Mouse (Mus musculus) frontal cortex, postnatal 25 days (tissue): ENCODE results near the gene Wnk2.

Source experiments
- DNase-seq, 2 experiments: peaks; one replicate each; pipeline ENCODE4 v3.0.0; 2022; ENCODE audit warnings: low spot score in 2 of 2

The Wnk2 gene

DNA sequence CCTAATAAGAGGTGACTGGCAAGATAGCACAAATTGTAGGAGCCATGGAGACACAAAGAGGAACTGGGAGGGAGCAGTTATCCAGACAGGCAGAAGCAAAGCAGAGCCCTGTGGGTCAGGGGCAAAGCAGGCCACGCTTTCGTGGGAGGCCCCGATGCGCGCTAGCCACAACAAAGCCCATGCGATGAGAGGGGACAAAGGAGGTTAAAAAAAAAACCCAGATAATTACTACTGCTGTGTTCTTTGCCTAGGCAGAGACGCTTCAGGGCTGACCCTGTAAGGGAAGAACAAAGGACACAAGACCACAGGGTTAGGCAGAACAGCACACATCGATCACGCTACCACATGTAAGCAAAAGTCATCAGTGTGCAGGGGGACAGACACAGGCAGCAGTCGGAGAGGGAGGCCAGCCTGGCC lies 103.7 kb downstream of the Wnk2 start:
- no peak for DNase-seq

- no peak for DNase-seq
Observed at GRCm38 (mm10) chr13:49042371-49042770, 105.4 kb downstream of the Wnk2 start.

GRCm38 (mm10) chr13:49036928-49037574 lies 110.8 kb downstream of the Wnk2 start:
- no peak for DNase-seq

- DNase-seq: no peak
Observed at GRCm38 (mm10) chr13:49036436-49036835, 111.4 kb downstream of the Wnk2 start.

- DNase-seq: no peak
Observed at GRCm38 (mm10) chr13:49031029-49031428, 116.8 kb downstream of the Wnk2 start.

- no peak for DNase-seq
Observed at GRCm38 (mm10) chr13:49028757-49029539, 118.9 kb downstream of the Wnk2 start.

GRCm38 (mm10) chr13:49027057-49027456 lies 120.8 kb downstream of the Wnk2 start:
- no peak for DNase-seq

DNA sequence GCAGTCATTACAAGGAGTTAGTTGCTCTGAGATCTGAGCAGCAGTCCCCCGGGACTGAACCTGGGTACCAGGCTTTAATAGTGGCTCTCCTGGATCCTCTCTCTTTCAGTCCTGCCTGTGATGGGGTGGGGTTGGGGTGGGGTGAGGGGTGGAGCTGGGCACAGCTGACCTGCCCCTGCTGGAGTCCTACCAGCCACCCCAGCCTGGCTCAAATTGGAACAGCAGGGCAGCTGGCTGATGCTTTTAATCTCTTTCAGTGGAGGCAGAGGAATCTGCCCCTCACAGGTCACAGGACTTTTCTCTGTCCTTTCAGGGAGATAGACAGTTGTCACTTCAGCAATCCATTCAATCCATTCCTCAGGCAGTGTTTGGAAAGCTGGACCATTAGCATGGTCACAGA lies 122.3 kb downstream of the Wnk2 start:
- no peak for DNase-seq

- DNase-seq: no peak
Observed at GRCm38 (mm10) chr13:49024763-49025162, 123.1 kb downstream of the Wnk2 start.

DNA sequence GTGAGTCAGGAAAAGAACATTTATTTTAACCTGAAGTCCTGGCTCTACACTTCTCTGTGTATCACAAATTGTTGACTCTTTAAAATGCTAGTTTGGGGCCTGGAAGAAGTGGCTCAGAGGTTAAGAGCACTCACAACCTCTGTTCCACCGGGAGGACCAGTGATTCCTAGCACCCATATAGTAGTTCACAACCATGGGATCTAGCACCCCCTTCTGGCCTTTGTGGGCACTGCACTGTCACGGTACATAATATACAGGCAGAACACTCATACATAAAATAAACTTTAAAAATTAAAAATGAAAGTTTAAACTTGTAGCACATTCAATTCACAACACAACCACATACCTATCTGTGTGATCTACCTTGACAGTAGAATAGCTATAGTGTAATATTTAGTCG lies 126.1 kb downstream of the Wnk2 start:
- no peak for DNase-seq

GRCm38 (mm10) chr13:49020152-49020551 lies 127.7 kb downstream of the Wnk2 start:
- no peak for DNase-seq

DNA sequence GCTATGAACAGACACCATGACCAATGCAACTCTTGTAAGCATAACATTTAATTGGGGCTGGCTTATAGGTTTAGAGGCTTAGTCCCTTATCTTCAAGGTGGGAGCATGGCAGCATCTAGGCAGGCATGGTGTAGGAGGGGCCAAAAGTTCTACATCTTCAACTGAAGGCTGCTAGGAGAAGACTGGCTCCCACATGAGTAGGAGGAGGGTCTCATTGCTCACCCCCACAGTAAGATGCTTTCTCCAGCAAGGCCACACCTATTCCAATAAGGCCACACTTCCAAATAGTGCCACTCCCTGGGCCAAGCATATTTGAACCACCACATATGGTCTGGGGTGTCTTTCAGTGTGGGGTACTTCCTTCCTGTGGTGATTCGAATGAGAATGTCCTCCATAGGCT lies 130.4 kb downstream of the Wnk2 start:
- DNase-seq: no peak

DNA sequence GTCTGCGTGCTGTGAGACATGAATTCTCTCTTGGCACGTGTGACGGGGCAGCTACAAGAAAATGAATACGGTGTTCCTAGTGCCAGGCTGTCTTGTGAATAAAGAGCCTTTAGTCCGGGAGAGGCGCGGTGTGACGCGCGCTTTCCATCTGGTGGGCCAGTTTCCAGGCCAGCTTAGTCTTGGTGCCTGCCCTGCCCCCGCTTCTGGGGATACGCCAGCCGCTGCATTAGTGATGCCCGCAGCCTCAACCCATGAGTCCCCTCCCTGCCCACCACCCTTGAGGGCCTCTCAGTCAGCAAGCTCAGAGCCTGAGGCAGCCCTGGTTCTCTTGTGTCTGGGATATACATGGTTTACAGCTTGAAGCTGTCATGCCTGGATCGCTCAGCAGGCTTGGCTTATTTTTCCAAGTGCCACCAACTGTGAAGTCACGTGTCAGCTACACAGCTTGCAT lies 131.5 kb downstream of the Wnk2 start:
- peak; percentile 75 to 77 for DNase-seq

DNA sequence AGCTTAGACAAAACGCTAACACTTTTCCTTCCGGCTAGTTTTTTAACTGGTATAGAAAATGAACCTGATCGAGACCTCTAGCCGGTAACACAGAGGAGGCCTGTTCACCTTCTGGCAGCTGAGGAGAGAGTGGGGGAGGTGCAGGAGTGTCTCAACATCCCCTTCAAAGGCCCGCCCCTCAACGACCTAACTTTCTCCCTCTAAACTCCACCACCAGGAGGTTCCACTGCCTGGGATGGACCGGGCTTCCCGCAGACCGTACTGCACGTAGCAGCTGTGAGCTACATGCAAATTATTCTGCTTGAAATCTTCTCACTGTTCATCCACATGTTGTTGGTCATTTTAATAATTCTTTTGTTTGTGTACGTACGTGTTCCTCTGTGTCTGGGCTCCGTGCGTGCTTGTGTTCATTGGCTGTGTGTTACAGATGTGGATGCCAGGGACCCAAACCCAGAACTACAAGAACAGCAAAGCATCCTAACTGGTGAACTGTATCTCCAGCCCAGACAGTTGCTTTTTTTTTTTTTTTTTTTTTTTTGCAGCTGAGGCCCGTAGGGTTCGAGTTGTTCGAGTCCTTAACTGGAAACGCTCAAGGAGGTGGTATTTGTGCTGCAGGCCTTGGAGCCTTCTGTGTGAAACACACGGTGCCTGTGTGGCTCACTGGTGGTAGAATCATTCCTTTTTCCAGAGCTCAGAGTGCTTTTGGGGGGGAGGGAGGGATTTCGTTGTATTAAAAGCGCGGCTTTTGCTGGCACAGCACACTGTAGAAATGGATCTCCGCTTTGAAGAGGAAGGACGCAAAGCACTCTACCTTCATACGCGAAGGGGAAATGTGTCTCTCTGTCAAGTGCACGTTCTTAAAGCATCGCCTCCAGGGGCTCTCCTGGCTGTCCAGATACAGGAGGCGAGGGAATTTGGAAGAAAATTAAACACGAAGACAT lies 132.2 kb downstream of the Wnk2 start:
- no peak for DNase-seq

DNA sequence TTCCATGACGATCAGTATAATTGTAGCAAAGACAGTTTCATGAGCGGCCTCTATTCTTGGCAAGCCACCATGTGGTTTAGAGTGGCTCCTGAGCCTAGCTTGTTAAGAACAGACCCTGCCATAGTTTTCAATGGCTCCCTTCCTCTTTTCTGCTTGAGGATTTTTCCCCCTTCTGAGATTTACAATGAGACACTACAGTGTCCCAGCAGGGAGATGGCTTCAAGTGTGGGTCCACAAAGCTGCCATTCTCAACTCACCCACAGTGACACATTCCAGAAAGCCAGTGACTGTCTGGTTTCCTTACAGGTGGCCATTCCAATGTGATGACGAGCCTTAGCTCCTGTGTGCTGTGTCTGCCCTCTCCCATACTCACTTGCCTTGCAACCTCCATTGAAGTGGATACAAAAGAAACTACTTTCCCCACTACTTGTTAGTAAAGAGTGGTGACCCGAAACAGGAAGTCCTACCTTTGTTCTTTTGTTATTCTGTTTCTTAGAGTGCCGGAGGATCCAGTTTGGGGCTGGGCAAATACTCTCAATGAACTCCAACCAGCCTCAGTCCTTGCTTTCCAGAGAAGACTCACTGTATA lies 134.5 kb downstream of the Wnk2 start:
- no peak for DNase-seq

DNA sequence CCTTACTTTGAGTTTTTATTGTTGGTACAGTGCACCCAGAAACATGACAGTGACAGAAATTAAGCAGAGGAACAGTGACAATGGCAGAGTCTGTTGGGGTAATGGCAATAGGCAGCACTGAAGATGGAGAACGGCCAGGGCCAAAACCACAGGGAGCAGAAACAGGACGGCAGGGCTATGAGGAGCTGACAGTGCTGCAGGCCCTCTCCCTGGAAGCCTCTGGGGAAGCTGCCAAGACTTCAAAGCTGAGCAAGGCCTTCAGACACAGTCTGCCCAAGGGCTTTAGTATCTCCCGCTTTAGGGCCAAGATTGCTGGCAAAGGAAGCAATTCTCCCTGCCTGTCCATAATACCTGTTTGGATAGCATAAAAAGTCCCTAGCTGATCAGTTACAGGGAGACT lies 146.1 kb downstream of the Wnk2 start:
- no peak for DNase-seq

DNA sequence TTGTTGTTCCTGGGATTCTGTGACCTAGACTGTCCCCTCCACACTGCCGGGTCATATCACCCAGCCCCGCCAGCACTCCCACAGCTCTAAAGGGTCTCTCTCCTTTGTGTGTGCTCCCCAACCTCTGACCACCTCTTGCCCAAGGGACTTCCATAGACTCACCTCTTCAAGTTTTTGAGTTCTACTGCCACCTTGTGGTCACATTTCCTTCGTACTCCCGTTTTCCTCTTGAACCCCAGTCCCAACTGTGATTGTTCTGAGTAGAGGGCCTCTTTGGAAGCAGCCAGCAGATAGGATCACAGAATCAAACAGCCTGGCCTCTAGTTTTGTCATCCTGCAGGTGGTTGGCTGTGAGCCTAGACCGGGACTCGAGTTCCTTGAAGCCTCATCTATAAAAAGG lies 149.2 kb downstream of the Wnk2 start:
- DNase-seq: peak in 1 of 2 experiments; percentile 54

GRCm38 (mm10) chr13:48996731-48997130 lies 151.1 kb downstream of the Wnk2 start:
- no peak for DNase-seq

DNA sequence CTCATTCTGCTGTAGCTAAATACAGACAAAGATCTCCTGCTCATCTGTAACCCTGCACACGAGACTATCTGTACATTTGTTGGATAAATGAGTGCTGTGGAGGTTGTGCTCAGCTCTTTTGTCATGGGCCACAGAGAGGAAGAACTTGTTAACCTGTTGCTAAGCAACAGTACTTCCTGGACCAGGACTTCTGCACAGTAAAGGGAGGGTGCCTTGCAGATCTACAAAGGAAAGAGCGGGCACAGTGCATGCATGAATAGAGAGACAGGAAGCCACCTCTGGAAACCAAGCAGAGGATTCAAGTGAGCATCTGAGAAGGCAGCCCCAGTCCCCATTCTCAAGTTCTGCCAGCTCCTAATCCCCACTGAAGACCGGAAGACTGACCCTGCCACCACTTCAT lies 152.9 kb downstream of the Wnk2 start:
- DNase-seq: no peak

DNA sequence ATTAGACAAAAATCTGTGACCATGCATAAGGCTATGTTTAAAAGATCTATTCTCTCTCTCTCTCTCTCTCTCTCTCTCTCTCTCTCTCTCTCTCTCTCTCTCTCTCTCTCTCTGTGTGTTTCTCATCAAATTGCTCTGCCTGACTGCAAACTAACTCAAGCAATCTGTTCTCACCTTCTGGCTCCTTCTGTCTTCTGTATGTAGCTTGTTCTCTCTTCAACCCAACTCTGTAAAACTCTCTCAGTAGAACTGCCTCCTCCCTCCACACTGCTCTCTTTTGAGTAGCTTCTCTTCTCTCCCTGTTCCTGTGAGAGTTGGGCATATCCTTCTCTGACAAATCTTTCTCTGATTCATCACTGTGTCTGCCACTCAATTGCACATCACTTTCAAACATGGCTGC lies 154.9 kb downstream of the Wnk2 start:
- DNase-seq: no peak

DNA sequence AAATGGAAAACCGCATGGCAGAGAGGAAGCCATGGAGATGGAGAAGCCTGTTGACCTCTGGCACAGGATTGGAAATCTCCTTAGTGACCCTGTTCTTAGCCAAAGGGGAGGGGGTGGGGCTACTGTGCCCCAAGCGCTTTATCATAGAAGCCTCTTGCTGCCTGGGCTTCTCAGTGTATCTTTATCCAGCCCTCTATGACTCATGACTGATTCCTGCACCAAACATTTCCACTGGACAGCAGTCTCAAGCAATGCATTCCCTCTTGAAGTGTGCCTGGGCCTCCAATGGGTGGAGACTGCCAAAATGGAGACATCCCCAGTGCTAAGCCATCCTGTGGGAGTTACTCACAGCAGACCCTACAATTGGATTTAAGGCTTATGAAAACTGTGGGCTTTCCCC lies 157.7 kb downstream of the Wnk2 start:
- no peak for DNase-seq
